ENCODE assay signal across 28 mouse cellular contexts in genomic region chr10:8580298-8580697, GRCm38 (mm10).
"Had no signal": no experiment of that assay in that cellular context is flagged by ENCODE, and none has a peak within 500 bp of the region (broad histone marks: within the 10 kb centered on the region; RNA-seq: fewer than 3 reads in every experiment).

No protein-coding gene starts in this region.

- H3K27ac ChIP-seq: gastrocnemius, adult 2 months; heart, embryonic 10.5 days; hindbrain, embryonic 10.5 days; hindbrain, embryonic 12.5 days; hindbrain, embryonic 14.5 days; kidney, embryonic 15.5 days; kidney, postnatal 0 days; limb, embryonic 13.5 days; limb, embryonic 15.5 days; liver, embryonic 12.5 days; liver, embryonic 14.5 days had no signal

- H3K9ac ChIP-seq: heart, embryonic 12.5 days; hindbrain, embryonic 12.5 days; hindbrain, embryonic 14.5 days; kidney, embryonic 15.5 days; limb, embryonic 13.5 days; limb, embryonic 15.5 days; liver, embryonic 12.5 days; liver, embryonic 14.5 days had no signal

- H3K4me2 ChIP-seq: heart, embryonic 12.5 days; hindbrain, embryonic 12.5 days; hindbrain, embryonic 14.5 days; kidney, embryonic 15.5 days; limb, embryonic 13.5 days; limb, embryonic 15.5 days; liver, embryonic 12.5 days had no signal

- H3K9me3 ChIP-seq: heart, embryonic 10.5 days; heart, embryonic 12.5 days; hindbrain, embryonic 10.5 days; hindbrain, embryonic 12.5 days; kidney, embryonic 15.5 days; limb, embryonic 13.5 days; limb, embryonic 15.5 days; liver, embryonic 12.5 days had no signal

- H3K4me1 ChIP-seq: heart, embryonic 10.5 days; heart, embryonic 12.5 days; hindbrain, embryonic 10.5 days; hindbrain, embryonic 12.5 days; kidney, embryonic 15.5 days; limb, embryonic 13.5 days; limb, embryonic 15.5 days; liver, embryonic 12.5 days had no signal

- DNase-seq: gastrocnemius, adult 2 months; gastrocnemius, postnatal 10 days; gastrocnemius, postnatal 25 days; heart, adult 18-20 months; heart, postnatal 10 days; heart, postnatal 4 days; kidney, adult 11 months; kidney, adult 2 months; kidney, adult 9 months; kidney, postnatal 14 days; kidney, postnatal 36 days; layer of hippocampus, adult 9-11 months; layer of hippocampus, postnatal 36 days; left cerebral cortex, postnatal 4 days had no signal

- H3K4me3 ChIP-seq: gastrocnemius, adult 2 months; heart, embryonic 10.5 days; heart, embryonic 12.5 days; hindbrain, embryonic 10.5 days; hindbrain, embryonic 12.5 days; kidney, embryonic 15.5 days; limb, embryonic 13.5 days; limb, embryonic 15.5 days; liver, embryonic 12.5 days had no signal

- H3K27me3 ChIP-seq: heart, embryonic 12.5 days; hindbrain, embryonic 12.5 days; kidney, embryonic 15.5 days; limb, embryonic 13.5 days; limb, embryonic 15.5 days; liver, embryonic 12.5 days had no signal

- H3K36me3 ChIP-seq: heart, embryonic 10.5 days; heart, embryonic 12.5 days; hindbrain, embryonic 10.5 days; hindbrain, embryonic 12.5 days; kidney, embryonic 15.5 days; limb, embryonic 13.5 days; limb, embryonic 15.5 days; liver, embryonic 12.5 days had no signal

- ATAC-seq: hindbrain, embryonic 16.5 days; inflammation-experienced regulatory T-cells, adult 6 months; intestine, embryonic 16.5 days; liver, embryonic 12.5 days had no signal
